Mouse (Mus musculus) gastrocnemius, adult 2 months (tissue): Measurements from ENCODE around the gene Gm11034. TPM values are rescaled to one million over a fixed set of nuclear protein-coding genes. Genes with fewer than 3 reads are reported as not detected.

Source experiments
- DNase-seq: peaks from one replicate; pipeline ENCODE4 v3.0.0; 2022
- H3K27ac ChIP-seq: fragments of 200-600 bp; 2 replicates; pipeline ENCODE4 v1.8.1; 2022; ENCODE audit warnings: mild to moderate bottlenecking
- H3K4me3 ChIP-seq: fragments of 200-600 bp; 2 replicates; pipeline ENCODE4 v1.8.1; 2022; ENCODE audit warnings: mild to moderate bottlenecking, moderate library complexity
- CTCF ChIP-seq: fragments of 200-600 bp; IDR thresholded peaks from 2 replicates; pipeline ENCODE4 v1.8.1; 2022; ENCODE audit warnings: antibody characterized with exemption, mild to moderate bottlenecking, moderate library complexity
- intact Hi-C: fragments of 180-260 bp; cut with DNase I; formaldehyde crosslinking; loops from one replicate; pipeline ENCODE4 v1.15.1; 2025
- total RNA-seq, 2 experiments: library from RNA; stranded (reverse); gene quantifications; 2 replicates each; pipeline ENCODE4 v1.2.3; 2021

Gene Gm11034
- total RNA-seq, 2 experiments from 2014 or later: not detected

DNA sequence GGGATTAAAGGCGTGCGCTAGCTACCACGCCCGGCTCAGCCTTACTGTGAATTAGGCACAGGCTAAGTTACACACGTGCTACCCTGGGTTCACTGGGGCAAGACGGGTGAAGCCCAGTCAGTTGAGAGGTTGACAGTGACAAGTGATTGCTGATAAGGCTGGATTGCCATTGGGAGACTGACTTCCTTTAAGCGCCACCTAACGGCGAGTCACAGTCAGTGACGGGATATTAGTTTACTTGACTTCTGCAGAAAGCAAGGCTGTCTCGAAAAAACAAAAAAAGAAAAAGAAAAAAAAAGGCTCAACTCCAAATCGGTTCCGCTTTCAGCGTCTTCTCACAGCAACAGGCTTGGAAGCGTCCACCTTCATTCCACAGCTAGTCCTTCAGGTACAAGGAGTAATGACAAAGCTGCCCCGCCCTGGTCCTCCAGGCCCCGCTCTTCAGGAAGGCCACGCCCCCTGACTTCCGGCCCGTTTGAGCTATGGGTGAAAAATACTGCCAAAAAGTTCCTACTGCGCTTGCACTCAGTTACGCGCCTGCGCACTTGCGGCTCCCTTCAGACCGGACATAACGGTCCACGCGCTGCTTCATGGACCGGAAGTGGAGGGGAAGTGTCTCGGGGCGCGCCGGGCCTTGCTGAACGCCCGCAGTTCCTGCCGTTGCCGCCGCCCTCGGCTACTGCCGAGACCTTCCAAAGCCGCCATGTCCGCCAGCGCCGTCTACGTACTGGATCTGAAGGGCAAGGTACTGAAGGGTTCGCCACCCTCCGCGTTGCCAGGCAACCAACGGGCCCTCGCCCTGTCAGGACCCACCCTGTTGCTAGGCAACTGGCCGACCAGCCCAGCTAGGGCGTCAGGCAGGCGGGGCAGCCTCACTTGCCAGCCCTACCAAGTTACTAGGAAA is 26.3 kb upstream of the Gm11034 start, which contains the start of gene Ap1m1:
Gene Ap1m1 (plus strand): TSS at position 520 of the 904 bp plus-strand sequence.
- peak; percentile 84 for TF ChIP-seq CTCF
- intact Hi-C loops: loop anchor here (5.0 kb wide), 1 partner anchor 77 kb away; the partner anchor contains the start of gene Rab8a
- peak within 1 kb of the TSS; percentile 99 for H3K27ac ChIP-seq
- DNase-seq: peak; percentile 99
- H3K4me3 ChIP-seq: peak within 1 kb of the TSS; percentile 93

- intact Hi-C loops: loop anchor here (5.0 kb wide), 1 partner anchor 45 kb away; no protein-coding TSS in a partner anchor
Observed at GRCm38 (mm10) chr8:72222656-72223055, 9.2 kb upstream of the Gm11034 start.

GRCm38 (mm10) chr8:72220758-72221157 is 7.3 kb upstream of the Gm11034 start:
- peak overlapping the region; percentile 87 for H3K4me3 ChIP-seq
- TF ChIP-seq CTCF: peak; percentile 28; the same call in 1 of the 2 replicates
- intact Hi-C loops: loop anchor here (5.0 kb wide), 1 partner anchor 43 kb away; no protein-coding TSS in a partner anchor
- H3K27ac ChIP-seq: no peak overlapping the region
- no peak for DNase-seq

More at GRCm38 (mm10) chr8:72222656-72223055, 9.2 kb upstream of the Gm11034 start:
- DNase-seq: no peak
- no peak overlapping the region for H3K4me3 ChIP-seq
- no peak for TF ChIP-seq CTCF
- no peak overlapping the region for H3K27ac ChIP-seq

- intact Hi-C loops: loop anchor here (5.0 kb wide), 1 partner anchor 42 kb away; no protein-coding TSS in a partner anchor
- no peak for TF ChIP-seq CTCF
- H3K4me3 ChIP-seq: peak within 1 kb of the TSS; percentile 87
Observed at GRCm38 (mm10) chr8:72219541-72220363, 6.3 kb upstream of the Gm11034 start, which contains the start of gene Fam32a. Fam32a (plus strand) TSS chr8:72219730.

DNA sequence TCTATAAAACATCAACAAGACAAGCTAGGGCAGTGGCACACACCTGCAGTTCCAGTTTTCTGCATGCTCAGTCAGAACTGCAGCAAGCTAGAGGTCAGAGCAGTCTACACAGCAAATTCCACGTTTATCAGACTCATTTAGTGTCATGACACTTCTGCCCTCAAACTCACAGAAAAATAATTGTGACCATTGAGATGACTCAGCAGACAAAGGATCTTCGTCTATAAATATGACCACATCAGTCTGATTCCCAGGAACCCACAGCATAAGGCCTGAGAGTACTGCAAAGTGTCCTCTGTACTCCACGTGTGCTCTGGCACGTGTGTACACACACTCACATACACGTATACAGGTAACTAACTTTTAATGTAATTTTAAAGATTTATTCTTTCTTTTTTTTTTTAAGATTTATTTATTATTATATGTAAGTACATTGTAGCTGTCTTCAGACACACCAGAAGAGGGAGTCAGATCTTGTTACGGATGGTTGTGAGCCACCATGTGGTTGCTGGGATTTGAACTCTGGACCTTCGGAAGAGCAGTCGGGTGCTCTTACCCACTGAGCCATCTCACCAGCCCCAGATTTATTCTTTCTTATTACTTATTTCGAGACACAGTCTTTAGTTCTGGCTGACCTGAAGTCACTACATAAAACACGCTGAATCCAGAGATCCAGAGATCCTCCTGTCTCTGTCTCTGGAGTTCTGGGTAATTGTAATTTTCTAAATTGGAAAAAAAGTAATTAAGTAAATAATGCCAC is 5.5 kb upstream of the Gm11034 start:
- no peak for DNase-seq
- intact Hi-C loops: no loop called here
- Histone ChIP-seq H3K4me3 (peak overlapping the region; percentile 87), H3K27ac (peak overlapping the region; percentile 93)
- no peak for TF ChIP-seq CTCF

More at GRCm38 (mm10) chr8:72219541-72220363, 6.3 kb upstream of the Gm11034 start, which contains the start of gene Fam32a:
- DNase-seq: peak; percentile 92
- H3K27ac ChIP-seq: peak within 1 kb of the TSS; percentile 93

GRCm38 (mm10) chr8:72215871-72216270 is 2.4 kb upstream of the Gm11034 start:
- intact Hi-C loops: no loop called here
- DNase-seq: no peak
- Histone ChIP-seq H3K27ac (no peak overlapping the region), H3K4me3 (no peak overlapping the region)
- no peak for TF ChIP-seq CTCF

DNA sequence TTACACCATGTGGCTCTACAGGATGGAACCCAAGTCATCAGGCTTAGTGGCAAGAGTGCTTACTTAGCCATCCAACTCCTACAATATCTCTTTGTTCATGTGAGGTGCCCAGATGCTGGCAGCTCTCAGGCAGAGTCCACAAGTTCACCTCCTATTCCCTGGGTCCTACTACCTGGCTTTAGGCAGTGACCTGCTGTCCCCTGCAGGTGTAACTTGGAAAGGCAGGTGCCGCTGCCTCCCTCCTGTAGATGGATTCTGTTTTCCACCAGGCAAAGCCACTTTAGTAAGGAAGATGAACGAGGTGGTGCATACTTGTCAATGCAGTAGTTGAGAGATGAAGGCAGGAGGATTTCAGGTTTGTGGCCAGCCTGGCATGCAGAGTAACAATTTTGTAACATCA is 1.6 kb upstream of the Gm11034 start:
- Histone ChIP-seq H3K4me3 (no peak overlapping the region), H3K27ac (no peak overlapping the region)
- intact Hi-C loops: no loop called here
- DNase-seq: no peak
- peak; percentile 27; the same call in 1 of the 2 replicates for TF ChIP-seq CTCF

- H3K4me3 ChIP-seq: no peak within 1 kb of the TSS
- intact Hi-C loops: no loop called here
- TF ChIP-seq CTCF: no peak
Observed at GRCm38 (mm10) chr8:72212751-72213150, 685 bp downstream of the Gm11034 start, which contains the start of gene Cib3. Cib3 (minus strand) TSS chr8:72212837.

DNA sequence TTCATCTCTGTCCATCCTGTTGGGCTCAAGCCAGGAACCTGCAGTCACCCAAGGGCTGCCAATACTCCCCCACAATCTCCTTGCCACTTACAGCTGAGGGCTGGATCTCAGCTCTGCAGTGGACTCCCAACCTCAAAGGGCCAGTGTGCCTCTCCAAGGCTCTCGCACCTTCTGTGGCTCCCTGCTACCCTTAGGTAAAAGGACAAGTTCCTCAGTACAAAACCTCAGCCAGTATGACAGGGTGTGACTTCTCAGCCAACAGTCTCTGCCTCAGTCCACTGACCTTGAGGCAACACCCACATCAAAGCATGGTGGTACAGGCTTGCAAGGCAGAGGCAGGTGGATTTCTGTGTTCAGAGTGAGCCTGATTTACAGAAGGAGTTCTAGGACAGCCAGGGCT is 1.6 kb downstream of the Gm11034 start:
- DNase-seq: no peak
- Histone ChIP-seq H3K27ac (no peak overlapping the region), H3K4me3 (no peak overlapping the region)
- intact Hi-C loops: no loop called here
- no peak for TF ChIP-seq CTCF

More at GRCm38 (mm10) chr8:72212751-72213150, 685 bp downstream of the Gm11034 start, which contains the start of gene Cib3:
- DNase-seq: no peak
- H3K27ac ChIP-seq: no peak within 1 kb of the TSS

GRCm38 (mm10) chr8:72210710-72211109 is 2.7 kb downstream of the Gm11034 start:
- Histone ChIP-seq H3K4me3 (no peak overlapping the region), H3K27ac (no peak overlapping the region)
- no peak for DNase-seq
- no peak for TF ChIP-seq CTCF
- intact Hi-C loops: no loop called here

DNA sequence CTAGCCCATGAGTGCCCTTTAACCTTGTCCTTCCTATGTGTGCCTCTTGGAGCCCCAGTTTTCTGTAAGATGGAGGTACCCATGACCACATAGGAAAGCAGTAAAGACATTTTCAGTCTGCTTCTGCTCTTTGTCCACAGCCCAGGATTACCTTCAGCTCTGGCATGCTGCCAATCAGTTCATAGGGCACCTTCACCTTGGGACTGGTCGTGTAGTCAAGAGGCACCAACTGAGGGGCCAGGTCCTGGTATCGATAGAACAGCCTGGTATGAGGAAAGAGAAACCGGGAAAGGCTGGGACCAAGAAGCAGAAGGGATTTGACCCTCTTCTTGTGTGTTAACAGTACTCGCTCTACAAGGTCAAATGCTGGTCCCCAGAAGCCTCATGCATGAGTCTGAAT is 3.2 kb downstream of the Gm11034 start:
- Histone ChIP-seq H3K4me3 (no peak overlapping the region), H3K27ac (no peak overlapping the region)
- no peak for DNase-seq
- TF ChIP-seq CTCF: no peak
- intact Hi-C loops: no loop called here
